Mouse (Mus musculus): ENCODE data around the gene Lhx9. TPM values are rescaled to one million over a fixed set of nuclear protein-coding genes. Genes with fewer than 3 reads are reported as not detected.

Lhx9 gene
- polyA plus RNA-seq, 1 experiment from 2014 or later, result 0.11 TPM

GRCm38 (mm10) chr1:138850823-138851222 is 2.4 kb upstream of the Lhx9 start:
- no peak overlapping the region for H3K4me2 ChIP-seq (replicated peaks; ENCODE audit: low read depth, low read length)
- no peaks in the 10 kb centered on the region for H3K9me3 ChIP-seq (ENCODE audit: low read length)
- peaks cover 29% of the 10 kb centered on the region for H3K27me3 ChIP-seq (replicated peaks; ENCODE audit: insufficient read depth, low read length)
- WGBS, result 87% methylated on average over 1 of the region's 1 CpGs
- DNase-seq (ENCODE audit: low spot score) (no peak), ATAC-seq (no peak)
- peaks cover 8% of the 10 kb centered on the region for H3K36me3 ChIP-seq (ENCODE audit: insufficient read depth, low read length)
- H3K27ac ChIP-seq (ENCODE audit: low read length), result no peak overlapping the region
- H3K4me3 ChIP-seq (ENCODE audit: low read depth, low read length), result no peak overlapping the region
- TF ChIP-seq EP300 (IDR thresholded peaks at IDR 0.05) (no peak), CTCF (IDR thresholded peaks at IDR 0.05) (no peak)
- no peaks in the 10 kb centered on the region; the same call in 1 of the 2 replicates for H3K4me1 ChIP-seq (ENCODE audit: insufficient read depth, low read depth, low read length)
- H3K9ac ChIP-seq (replicated peaks; ENCODE audit: low read depth), result no peak overlapping the region

- no peak overlapping the region for H3K9ac ChIP-seq (replicated peaks; ENCODE audit: low read depth)
- ATAC-seq (no peak), DNase-seq (ENCODE audit: low spot score) (no peak)
- no peaks in the 10 kb centered on the region; the same call in 1 of the 2 replicates for H3K4me1 ChIP-seq (ENCODE audit: insufficient read depth, low read depth, low read length)
- H3K4me2 ChIP-seq (replicated peaks; ENCODE audit: low read depth, low read length), result no peak overlapping the region
- WGBS, result 59% methylated on average over 2 of the region's 4 CpGs
- TF ChIP-seq CTCF (IDR thresholded peaks at IDR 0.05), result no peak
- TF ChIP-seq EP300 (IDR thresholded peaks at IDR 0.05), result no peak
- H3K9me3 ChIP-seq (ENCODE audit: low read length), result no peaks in the 10 kb centered on the region
- peaks cover 33% of the 10 kb centered on the region for H3K27me3 ChIP-seq (replicated peaks; ENCODE audit: insufficient read depth, low read length)
- H3K36me3 ChIP-seq (ENCODE audit: insufficient read depth, low read length), result peaks cover 8% of the 10 kb centered on the region
- H3K27ac ChIP-seq (ENCODE audit: low read length), result no peak overlapping the region
- no peak overlapping the region for H3K4me3 ChIP-seq (ENCODE audit: low read depth, low read length)
Observed at GRCm38 (mm10) chr1:138850161-138850539, 1.8 kb upstream of the Lhx9 start.

- no peak for TF ChIP-seq CTCF (IDR thresholded peaks at IDR 0.05)
- TF ChIP-seq EP300 (IDR thresholded peaks at IDR 0.05), result no peak
- H3K9ac ChIP-seq (replicated peaks; ENCODE audit: low read depth), result no peak overlapping the region
- no peak overlapping the region for H3K27ac ChIP-seq (ENCODE audit: low read length)
- DNase-seq (ENCODE audit: low spot score) (no peak), ATAC-seq (no peak)
- 19% methylated on average over 8 of the region's 8 CpGs for WGBS
- peaks cover 37% of the 10 kb centered on the region for H3K27me3 ChIP-seq (replicated peaks; ENCODE audit: insufficient read depth, low read length)
- H3K4me2 ChIP-seq (replicated peaks; ENCODE audit: low read depth, low read length), result no peak overlapping the region
- H3K4me3 ChIP-seq (ENCODE audit: low read depth, low read length), result no peak overlapping the region
- peaks cover 8% of the 10 kb centered on the region for H3K36me3 ChIP-seq (ENCODE audit: insufficient read depth, low read length)
- no peaks in the 10 kb centered on the region for H3K9me3 ChIP-seq (ENCODE audit: low read length)
- H3K4me1 ChIP-seq (ENCODE audit: insufficient read depth, low read depth, low read length), result no peaks in the 10 kb centered on the region; the same call in 1 of the 2 replicates
Observed at GRCm38 (mm10) chr1:138849531-138850160, 1.3 kb upstream of the Lhx9 start.

GRCm38 (mm10) chr1:138848026-138848425 is 351 bp downstream of the Lhx9 start:
- H3K9ac ChIP-seq (replicated peaks; ENCODE audit: low read depth), result no peak overlapping the region
- TF ChIP-seq EP300 (IDR thresholded peaks at IDR 0.05) (no peak), CTCF (IDR thresholded peaks at IDR 0.05) (no peak)
- no peaks in the 10 kb centered on the region; the same call in 1 of the 2 replicates for H3K4me1 ChIP-seq (ENCODE audit: insufficient read depth, low read depth, low read length)
- peaks cover 8% of the 10 kb centered on the region for H3K36me3 ChIP-seq (ENCODE audit: insufficient read depth, low read length)
- peak overlapping the region; percentile 10 for H3K4me3 ChIP-seq (ENCODE audit: low read depth, low read length)
- DNase-seq (ENCODE audit: low spot score), result no peak
- H3K27ac ChIP-seq (ENCODE audit: low read length), result no peak overlapping the region
- peak overlapping the region; percentile 39 for H3K4me2 ChIP-seq (replicated peaks; ENCODE audit: low read depth, low read length)
- no peak for ATAC-seq
- no peaks in the 10 kb centered on the region for H3K9me3 ChIP-seq (ENCODE audit: low read length)
- peaks cover 53% of the 10 kb centered on the region for H3K27me3 ChIP-seq (replicated peaks; ENCODE audit: insufficient read depth, low read length)
- WGBS, result 1% methylated on average over 16 of the region's 16 CpGs

GRCm38 (mm10) chr1:138847146-138847545 is 1.2 kb downstream of the Lhx9 start:
- Histone ChIP-seq H3K27me3 (replicated peaks; ENCODE audit: insufficient read depth, low read length) (peaks cover 61% of the 10 kb centered on the region), H3K9me3 (ENCODE audit: low read length) (no peaks in the 10 kb centered on the region), H3K4me2 (replicated peaks; ENCODE audit: low read depth, low read length) (peak overlapping the region; percentile 27), H3K4me1 (ENCODE audit: insufficient read depth, low read depth, low read length) (no peaks in the 10 kb centered on the region; the same call in 1 of the 2 replicates), H3K4me3 (ENCODE audit: low read depth, low read length) (peak overlapping the region; percentile 10; the same call in 1 of the 2 replicates), H3K36me3 (ENCODE audit: insufficient read depth, low read length) (peaks cover 8% of the 10 kb centered on the region), H3K27ac (ENCODE audit: low read length) (no peak overlapping the region), H3K9ac (replicated peaks; ENCODE audit: low read depth) (no peak overlapping the region)
- DNase-seq (ENCODE audit: low spot score), result no peak
- no peak for ATAC-seq
- 1% methylated on average over 21 of the region's 21 CpGs for WGBS
- TF ChIP-seq EP300 (IDR thresholded peaks at IDR 0.05) (no peak), CTCF (IDR thresholded peaks at IDR 0.05) (no peak)

GRCm38 (mm10) chr1:138846581-138846980 is 1.8 kb downstream of the Lhx9 start:
- WGBS, result 8% methylated on average over 9 of the region's 9 CpGs
- DNase-seq (ENCODE audit: low spot score) (no peak), ATAC-seq (no peak)
- peaks cover 64% of the 10 kb centered on the region for H3K27me3 ChIP-seq (replicated peaks; ENCODE audit: insufficient read depth, low read length)
- H3K27ac ChIP-seq (ENCODE audit: low read length), result no peak overlapping the region
- peaks cover 6% of the 10 kb centered on the region for H3K36me3 ChIP-seq (ENCODE audit: insufficient read depth, low read length)
- no peak overlapping the region for H3K4me2 ChIP-seq (replicated peaks; ENCODE audit: low read depth, low read length)
- H3K9me3 ChIP-seq (ENCODE audit: low read length), result no peaks in the 10 kb centered on the region
- no peak overlapping the region for H3K9ac ChIP-seq (replicated peaks; ENCODE audit: low read depth)
- H3K4me3 ChIP-seq (ENCODE audit: low read depth, low read length), result no peak overlapping the region
- peaks cover 3% of the 10 kb centered on the region for H3K4me1 ChIP-seq (ENCODE audit: insufficient read depth, low read depth, low read length)
- TF ChIP-seq CTCF (IDR thresholded peaks at IDR 0.05), result no peak
- TF ChIP-seq EP300 (IDR thresholded peaks at IDR 0.05), result no peak

All from lung, postnatal 0 days (tissue).